Mouse (Mus musculus): ENCODE results near the gene Ralgps1.
"Not testable (repeated sequence)": the region's sequence is repeated elsewhere in the genome, so short reads cannot be mapped to it uniquely, and the experiment has no call there.

Gene Ralgps1

GRCm38 (mm10) chr2:33131500-33132092, 239.7 kb downstream of the Ralgps1 start, which contains the start of gene Garnl3:
Gene Garnl3 (minus strand): TSS chr2:33131654.
- DNase-seq (ENCODE audit: low read depth): peak; percentile 80

- DNase-seq (ENCODE audit: low read depth): peak; percentile 100
These were observed 240.5 kb downstream of the Ralgps1 start for GRCm38 (mm10) chr2:33130526-33131483.

DNA sequence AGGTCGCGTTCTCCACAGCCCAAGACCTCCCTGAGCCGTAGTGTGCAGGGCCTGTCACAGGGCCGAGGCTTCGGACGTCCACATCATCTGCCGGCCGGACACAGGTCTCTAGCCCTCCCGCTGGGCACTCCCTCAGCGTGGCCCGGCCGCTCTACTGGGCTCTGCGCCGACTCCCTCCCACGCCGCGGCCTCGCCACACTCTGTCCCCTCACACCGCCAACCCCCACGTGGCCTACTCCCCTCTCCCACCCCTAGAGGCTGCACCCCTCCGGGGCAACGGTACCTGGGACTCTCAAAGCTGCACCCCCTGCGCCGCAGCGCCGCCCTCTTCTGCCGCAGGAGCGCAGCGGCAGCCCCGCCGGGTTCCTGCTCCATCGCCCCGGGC, 241.2 kb downstream of the Ralgps1 start:
- DNase-seq (ENCODE audit: low read depth): no peak

DNA sequence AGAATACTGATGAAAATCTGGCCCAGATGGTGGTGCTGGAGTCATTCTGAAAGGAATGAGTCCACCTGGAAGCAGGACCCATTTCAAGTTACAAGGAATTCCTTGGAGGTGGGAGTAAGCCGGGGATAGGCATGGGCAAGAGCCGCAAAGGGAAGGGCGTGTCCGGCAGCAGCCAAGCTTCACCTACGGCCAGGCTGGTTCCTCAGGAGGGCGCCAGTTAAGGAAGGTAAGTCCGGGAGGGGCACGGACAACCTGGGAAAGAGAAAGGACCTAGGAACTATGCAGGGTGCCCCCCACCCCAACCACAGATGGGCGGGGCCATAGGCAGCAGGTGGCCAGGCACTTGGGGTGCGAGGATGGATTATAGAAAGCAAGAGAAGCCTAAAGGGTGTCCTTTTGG, 241.6 kb downstream of the Ralgps1 start:
- no peak for DNase-seq (ENCODE audit: low read depth)

- no peak for DNase-seq (ENCODE audit: low read depth)
These were observed 242.3 kb downstream of the Ralgps1 start for GRCm38 (mm10) chr2:33129005-33129404.

GRCm38 (mm10) chr2:33127271-33127670, 244.0 kb downstream of the Ralgps1 start:
- DNase-seq (ENCODE audit: low read depth): peak; percentile 9

GRCm38 (mm10) chr2:33122856-33123255, 248.4 kb downstream of the Ralgps1 start:
- no peak for DNase-seq (ENCODE audit: low read depth)

DNA sequence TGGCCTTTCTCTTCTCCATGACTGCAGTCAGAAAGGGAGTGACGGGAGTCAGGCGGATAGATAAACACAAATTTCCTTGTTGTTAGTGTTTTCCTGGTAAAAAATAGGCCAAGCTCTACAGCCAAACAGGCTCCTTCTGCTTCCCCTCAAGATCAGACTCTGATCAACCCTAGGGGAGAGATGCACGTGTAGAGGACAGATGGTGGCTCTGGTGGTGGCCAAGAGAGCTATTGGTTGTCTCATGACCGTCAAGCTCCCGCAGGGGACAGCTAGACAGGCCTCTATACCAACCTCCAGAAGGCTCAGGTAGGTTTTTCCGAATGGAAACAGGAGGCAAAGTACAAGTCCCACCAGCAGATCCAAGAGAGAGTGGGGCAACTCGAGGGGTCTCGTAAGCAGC, 270.8 kb downstream of the Ralgps1 start:
- DNase-seq (ENCODE audit: low read depth): no peak

- not testable (repeated sequence) for DNase-seq (ENCODE audit: low read depth)
These were observed 274.0 kb downstream of the Ralgps1 start for GRCm38 (mm10) chr2:33097326-33097725.

DNA sequence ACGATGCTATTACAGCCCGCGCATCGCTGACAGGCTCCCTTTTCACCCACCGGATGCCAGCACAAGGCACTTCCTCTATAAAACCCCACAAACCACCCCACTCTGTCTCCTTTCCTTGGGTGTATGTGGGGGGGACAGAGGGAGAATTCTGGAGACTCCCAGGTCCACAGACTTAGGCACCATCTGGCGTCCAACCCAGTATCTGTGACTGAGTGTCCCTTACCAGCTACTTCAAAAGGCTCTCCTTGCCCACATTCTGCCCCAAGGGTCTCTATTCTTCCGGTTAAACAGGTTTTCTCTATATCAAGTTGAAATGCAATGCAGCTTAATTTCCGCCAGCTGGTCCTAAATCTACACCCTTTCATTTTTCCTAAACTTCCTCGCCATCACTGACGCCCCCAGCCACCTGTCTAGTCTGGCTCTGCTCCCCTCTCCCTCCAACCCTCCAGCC, 276.0 kb downstream of the Ralgps1 start:
- DNase-seq (ENCODE audit: low read depth): no peak

GRCm38 (mm10) chr2:33090620-33091520, 280.4 kb downstream of the Ralgps1 start:
- DNase-seq (ENCODE audit: low read depth): no peak

- DNase-seq (ENCODE audit: low read depth): not testable (repeated sequence)
These were observed 281.3 kb downstream of the Ralgps1 start for GRCm38 (mm10) chr2:33090033-33090400.

DNA sequence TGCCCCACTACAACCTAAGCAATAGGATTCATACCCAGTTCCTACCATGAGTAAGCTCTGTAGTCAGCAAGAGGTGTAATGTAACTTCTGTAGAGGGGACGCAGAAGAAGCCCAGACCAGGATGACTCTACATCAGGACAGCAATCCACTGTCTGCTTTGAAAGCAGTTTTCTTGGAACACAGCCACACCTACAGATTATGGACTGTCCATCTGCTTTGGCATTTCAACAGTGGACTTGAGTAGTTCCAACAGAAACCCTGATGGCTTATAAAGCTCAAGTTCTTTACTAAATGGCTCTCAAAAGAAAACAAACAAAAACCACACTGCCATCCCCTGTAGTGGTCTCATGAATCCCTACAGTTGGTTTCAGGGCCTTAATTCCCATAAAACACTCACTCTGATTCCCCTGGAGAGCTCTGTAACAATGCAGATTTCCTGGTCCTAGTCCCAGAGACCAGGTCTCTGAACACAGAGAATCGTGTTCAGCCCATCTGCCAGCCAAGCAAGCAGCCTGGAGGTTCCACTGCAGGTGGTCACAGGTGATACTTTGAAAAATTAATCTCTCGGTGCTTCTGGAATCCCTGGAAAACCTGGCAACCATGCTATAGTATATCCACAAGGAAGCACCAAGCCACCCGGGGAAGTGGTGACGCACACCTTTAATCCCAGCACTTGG, 281.8 kb downstream of the Ralgps1 start:
- DNase-seq (ENCODE audit: low read depth): no peak

GRCm38 (mm10) chr2:33086671-33087363, 284.5 kb downstream of the Ralgps1 start:
- DNase-seq (ENCODE audit: low read depth): no peak

GRCm38 (mm10) chr2:33086016-33086596, 285.2 kb downstream of the Ralgps1 start:
- no peak for DNase-seq (ENCODE audit: low read depth)

DNA sequence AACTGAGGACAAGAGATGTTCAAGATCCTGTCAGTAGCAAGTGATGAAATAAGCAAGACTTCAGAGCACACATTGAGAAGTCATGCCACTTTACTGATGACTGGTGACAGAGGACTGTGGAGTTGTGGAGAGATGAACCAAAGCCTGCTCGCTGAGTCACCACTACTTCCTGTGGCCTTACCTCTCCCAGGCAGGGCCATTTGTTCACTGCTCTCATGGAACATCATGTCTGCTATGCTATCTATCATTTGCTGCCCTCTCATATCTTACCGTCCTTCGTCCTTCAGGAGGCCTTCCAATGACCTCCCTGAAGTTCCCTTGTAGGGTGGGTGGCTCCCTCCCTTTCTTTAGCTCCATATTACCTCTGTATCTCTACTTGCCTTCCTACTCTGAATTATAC, 287.1 kb downstream of the Ralgps1 start:
- peak; percentile 56 for DNase-seq (ENCODE audit: low read depth)

Measured in 416B (cell line).